Mouse (Mus musculus): Measurements from ENCODE around the gene Lpin3. TPM values are rescaled to one million over a fixed set of nuclear protein-coding genes. Genes with fewer than 3 reads are reported as not detected.

Lpin3 gene
- polyA plus RNA-seq, 1 experiment, result 2.5 TPM

GRCm38 (mm10) chr2:160872395-160872794 is 8.1 kb upstream of the Lpin3 start:
- under 1% methylated on average over 45 of the region's 47 CpGs for WGBS
- no peak for TF ChIP-seq POLR2A (IDR thresholded peaks at IDR 0.05; ENCODE audit: control insufficient read depth, extremely low read depth, insufficient read depth, low read length, poor library complexity)
- TF ChIP-seq CTCF (IDR thresholded peaks at IDR 0.05; ENCODE audit: borderline replicate concordance, control insufficient read depth, extremely low read depth, insufficient read depth, low read length, poor library complexity), result no peak
- H3K27me3 ChIP-seq (ENCODE audit: control insufficient read depth, insufficient read depth, low read length), result no peaks in the 10 kb centered on the region

GRCm38 (mm10) chr2:160872890-160873382 is 7.5 kb upstream of the Lpin3 start, which contains the start of gene Zhx3:
Gene Zhx3 (minus strand): TSS chr2:160872998.
- H3K4me1 ChIP-seq (replicated peaks; ENCODE audit: control insufficient read depth, insufficient read depth, low read length), result peaks cover 4% of the 10 kb centered on the region
- WGBS, result 1% methylated on average over 48 of the region's 48 CpGs
- TF ChIP-seq POLR2A (IDR thresholded peaks at IDR 0.05; ENCODE audit: control insufficient read depth, extremely low read depth, insufficient read depth, low read length, poor library complexity) (peak; percentile 68), CTCF (IDR thresholded peaks at IDR 0.05; ENCODE audit: borderline replicate concordance, control insufficient read depth, extremely low read depth, insufficient read depth, low read length, poor library complexity) (peak; percentile 49; the same call in 1 of the 2 replicates)
- H3K4me3 ChIP-seq (ENCODE audit: control insufficient read depth, insufficient read depth, low read length), result peak within 1 kb of the TSS; percentile 94
- no peaks in the 10 kb centered on the region for H3K27me3 ChIP-seq (ENCODE audit: control insufficient read depth, insufficient read depth, low read length)
- no peaks in the 10 kb centered on the region for H3K36me3 ChIP-seq (ENCODE audit: control insufficient read depth, insufficient read depth, low read length)
- DNase-seq, result peak; percentile 90
- peak within 1 kb of the TSS; percentile 65 for H3K27ac ChIP-seq (ENCODE audit: control insufficient read depth, insufficient read depth, low read length)

More at GRCm38 (mm10) chr2:160872395-160872794, 8.1 kb upstream of the Lpin3 start:
- H3K36me3 ChIP-seq (ENCODE audit: control insufficient read depth, insufficient read depth, low read length), result no peaks in the 10 kb centered on the region
- peak overlapping the region; percentile 94 for H3K4me3 ChIP-seq (ENCODE audit: control insufficient read depth, insufficient read depth, low read length)
- H3K27ac ChIP-seq (ENCODE audit: control insufficient read depth, insufficient read depth, low read length), result peak overlapping the region; percentile 44
- H3K4me1 ChIP-seq (replicated peaks; ENCODE audit: control insufficient read depth, insufficient read depth, low read length), result peaks cover 4% of the 10 kb centered on the region
- peak; percentile 77 for DNase-seq

- H3K4me3 ChIP-seq (ENCODE audit: control insufficient read depth, insufficient read depth, low read length), result no peak overlapping the region
- TF ChIP-seq CTCF (IDR thresholded peaks at IDR 0.05; ENCODE audit: borderline replicate concordance, control insufficient read depth, extremely low read depth, insufficient read depth, low read length, poor library complexity) (no peak), POLR2A (IDR thresholded peaks at IDR 0.05; ENCODE audit: control insufficient read depth, extremely low read depth, insufficient read depth, low read length, poor library complexity) (no peak)
- H3K27me3 ChIP-seq (ENCODE audit: control insufficient read depth, insufficient read depth, low read length), result no peaks in the 10 kb centered on the region
- 66% methylated on average over 5 of the region's 5 CpGs for WGBS
- no peak for DNase-seq
- no peak overlapping the region for H3K27ac ChIP-seq (ENCODE audit: control insufficient read depth, insufficient read depth, low read length)
- no peaks in the 10 kb centered on the region for H3K36me3 ChIP-seq (ENCODE audit: control insufficient read depth, insufficient read depth, low read length)
- H3K4me1 ChIP-seq (replicated peaks; ENCODE audit: control insufficient read depth, insufficient read depth, low read length), result peaks cover 4% of the 10 kb centered on the region
Measured at GRCm38 (mm10) chr2:160874231-160874877, 6.1 kb upstream of the Lpin3 start.

- WGBS, result 96% methylated on average over 4 of the region's 4 CpGs
- H3K27ac ChIP-seq (ENCODE audit: control insufficient read depth, insufficient read depth, low read length), result no peak overlapping the region
- H3K36me3 ChIP-seq (ENCODE audit: control insufficient read depth, insufficient read depth, low read length), result no peaks in the 10 kb centered on the region
- no peak overlapping the region for H3K4me3 ChIP-seq (ENCODE audit: control insufficient read depth, insufficient read depth, low read length)
- no peak for TF ChIP-seq CTCF (IDR thresholded peaks at IDR 0.05; ENCODE audit: borderline replicate concordance, control insufficient read depth, extremely low read depth, insufficient read depth, low read length, poor library complexity)
- no peak for TF ChIP-seq POLR2A (IDR thresholded peaks at IDR 0.05; ENCODE audit: control insufficient read depth, extremely low read depth, insufficient read depth, low read length, poor library complexity)
- DNase-seq, result peak; percentile 21
- H3K27me3 ChIP-seq (ENCODE audit: control insufficient read depth, insufficient read depth, low read length), result no peaks in the 10 kb centered on the region
- H3K4me1 ChIP-seq (replicated peaks; ENCODE audit: control insufficient read depth, insufficient read depth, low read length), result peaks cover 4% of the 10 kb centered on the region
Measured at GRCm38 (mm10) chr2:160876115-160876514, 4.4 kb upstream of the Lpin3 start.

GRCm38 (mm10) chr2:160881462-160882101 is 1.1 kb downstream of the Lpin3 start:
- WGBS, result 53% methylated on average over 6 of the region's 6 CpGs
- H3K27me3 ChIP-seq (ENCODE audit: control insufficient read depth, insufficient read depth, low read length), result no peaks in the 10 kb centered on the region
- H3K27ac ChIP-seq (ENCODE audit: control insufficient read depth, insufficient read depth, low read length), result no peak overlapping the region
- no peaks in the 10 kb centered on the region for H3K4me1 ChIP-seq (replicated peaks; ENCODE audit: control insufficient read depth, insufficient read depth, low read length)
- DNase-seq, result no peak
- no peak overlapping the region for H3K4me3 ChIP-seq (ENCODE audit: control insufficient read depth, insufficient read depth, low read length)
- TF ChIP-seq POLR2A (IDR thresholded peaks at IDR 0.05; ENCODE audit: control insufficient read depth, extremely low read depth, insufficient read depth, low read length, poor library complexity), result no peak
- no peak for TF ChIP-seq CTCF (IDR thresholded peaks at IDR 0.05; ENCODE audit: borderline replicate concordance, control insufficient read depth, extremely low read depth, insufficient read depth, low read length, poor library complexity)
- no peaks in the 10 kb centered on the region for H3K36me3 ChIP-seq (ENCODE audit: control insufficient read depth, insufficient read depth, low read length)

- DNase-seq, result no peak
- Histone ChIP-seq H3K27me3 (ENCODE audit: control insufficient read depth, insufficient read depth, low read length) (no peaks in the 10 kb centered on the region), H3K4me3 (ENCODE audit: control insufficient read depth, insufficient read depth, low read length) (no peak overlapping the region), H3K4me1 (replicated peaks; ENCODE audit: control insufficient read depth, insufficient read depth, low read length) (peaks cover 1% of the 10 kb centered on the region; the same call in 1 of the 2 replicates), H3K36me3 (ENCODE audit: control insufficient read depth, insufficient read depth, low read length) (no peaks in the 10 kb centered on the region), H3K27ac (ENCODE audit: control insufficient read depth, insufficient read depth, low read length) (no peak overlapping the region)
- WGBS, result 84% methylated on average over 5 of the region's 5 CpGs
- TF ChIP-seq CTCF (IDR thresholded peaks at IDR 0.05; ENCODE audit: borderline replicate concordance, control insufficient read depth, extremely low read depth, insufficient read depth, low read length, poor library complexity), result no peak
- TF ChIP-seq POLR2A (IDR thresholded peaks at IDR 0.05; ENCODE audit: control insufficient read depth, extremely low read depth, insufficient read depth, low read length, poor library complexity), result no peak
Measured at GRCm38 (mm10) chr2:160882436-160882835, 2.0 kb downstream of the Lpin3 start.
